Mouse (Mus musculus): Measurements from ENCODE around the gene Shisa5.

GRCm38 (mm10) chr9:109094553-109095136 lies 56.3 kb downstream of the Shisa5 start:
- TF ChIP-seq CTCF (IDR thresholded peaks at IDR 0.05; ENCODE audit: low read depth, low read length) (no peak), POLR2A (IDR thresholded peaks at IDR 0.05; ENCODE audit: borderline replicate concordance, low read depth, low read length) (no peak)

All from bone marrow macrophage, adult 2 months (primary cell).